Mouse (Mus musculus) Muller cell, postnatal 12 days (primary cell): ENCODE results near the gene Pced1b.
A peak's percentile ranks its signal among the peaks of the same experiment; 100 is the strongest.

ENCODE experiments used
- DNase-seq: peaks from one replicate; pipeline ENCODE4 v3.0.0-alpha.2; 2015; ENCODE audit errors: inconsistent ontology term

Gene Pced1b

GRCm38 (mm10) chr15:97286731-97287130 is 39.8 kb downstream of the Pced1b start:
- no peak for DNase-seq

DNA sequence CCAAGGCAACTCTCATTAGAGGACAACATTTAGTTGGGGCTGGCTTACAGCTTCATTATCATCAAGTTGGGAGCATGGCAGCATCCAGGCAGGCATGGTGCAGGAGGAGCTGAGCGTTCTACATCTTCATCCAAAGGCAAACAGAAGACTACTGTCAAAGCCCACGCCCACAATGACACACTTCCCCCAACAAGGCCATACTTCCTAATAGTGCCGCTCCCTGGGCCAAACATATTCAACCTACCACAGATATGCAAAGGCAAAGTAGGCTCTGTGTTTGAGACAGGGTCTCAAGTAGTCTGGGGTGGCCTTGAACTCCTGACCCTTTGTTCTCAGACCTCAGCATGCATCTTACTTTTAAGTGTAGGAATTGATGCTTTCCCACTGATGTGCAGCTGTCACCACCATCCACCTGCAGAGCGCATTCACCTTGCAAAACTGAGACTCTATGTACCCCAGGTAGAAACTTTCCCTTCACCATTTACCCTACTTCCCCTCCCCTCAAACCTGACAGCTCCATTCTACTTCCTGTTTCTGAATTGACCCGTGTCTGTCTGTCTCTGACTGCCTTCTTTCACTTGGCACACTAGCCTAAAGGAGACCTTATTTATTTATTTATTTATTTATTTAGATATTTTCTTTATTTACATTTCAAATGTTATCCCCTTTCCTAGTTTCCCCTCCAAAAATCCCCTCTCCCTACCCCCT is 40.7 kb downstream of the Pced1b start:
- no peak for DNase-seq

- no peak for DNase-seq
Measured at GRCm38 (mm10) chr15:97288690-97289089, 41.8 kb downstream of the Pced1b start.

DNA sequence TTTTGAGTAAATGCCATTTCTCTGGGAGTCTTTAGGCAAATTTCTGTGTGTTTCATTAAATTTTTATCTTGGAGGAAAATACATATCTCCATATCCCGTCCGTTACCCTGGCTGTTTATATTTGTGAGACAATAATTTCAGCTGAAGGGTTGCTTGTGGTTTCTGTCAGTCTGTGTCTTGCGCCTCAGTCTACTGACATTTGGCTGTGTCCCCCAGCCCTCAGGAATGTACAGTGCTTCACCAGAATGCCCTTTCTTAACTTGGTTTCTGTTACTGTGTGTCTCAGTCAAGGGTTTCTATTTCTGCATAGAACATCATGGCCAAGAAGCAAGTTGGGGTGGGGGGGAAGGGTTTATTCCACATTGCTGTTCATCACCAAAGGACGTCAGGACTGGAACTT is 42.3 kb downstream of the Pced1b start:
- no peak for DNase-seq

DNA sequence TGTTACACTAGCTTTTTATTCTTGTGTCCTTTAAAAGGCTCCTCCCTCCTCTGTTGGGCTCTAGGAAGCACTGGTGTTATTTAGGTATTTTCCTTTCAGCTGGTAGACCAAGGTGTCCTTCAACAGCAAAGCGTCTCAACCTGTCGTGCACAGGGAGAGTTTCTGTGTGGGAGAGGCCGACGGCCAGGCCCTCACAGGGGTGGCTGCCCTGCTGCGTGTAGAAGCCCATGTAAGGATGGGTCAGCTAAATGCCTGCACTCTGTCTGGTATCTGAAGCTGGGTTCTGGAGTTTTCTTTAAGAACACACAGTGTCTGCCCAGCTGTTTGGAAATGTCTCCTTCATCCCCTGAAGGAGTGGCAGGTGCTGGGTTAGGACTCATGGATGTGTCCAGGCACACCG is 43.4 kb downstream of the Pced1b start:
- DNase-seq = no peak

- DNase-seq = no peak
Measured at GRCm38 (mm10) chr15:97291291-97292050, 44.6 kb downstream of the Pced1b start.

DNA sequence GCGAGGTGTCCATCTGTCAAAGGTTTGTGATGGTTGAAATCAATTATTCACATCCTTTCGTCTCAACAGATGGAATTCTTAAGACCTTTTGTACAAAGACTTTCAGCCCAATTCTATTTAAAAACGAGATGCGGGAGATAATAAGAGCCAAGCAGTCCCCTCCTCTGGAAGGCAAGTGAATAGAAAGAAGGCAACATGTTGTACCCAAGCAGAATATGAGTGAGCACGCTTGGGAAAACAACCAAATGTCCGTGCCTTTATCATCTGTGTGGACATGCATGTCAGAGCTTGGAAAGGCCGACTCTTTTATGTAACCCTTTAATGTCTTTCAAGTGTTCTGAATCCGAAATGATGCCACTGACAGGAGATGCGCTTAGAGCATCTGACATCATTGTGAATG is 61.0 kb downstream of the Pced1b start:
- DNase-seq = no peak

DNA sequence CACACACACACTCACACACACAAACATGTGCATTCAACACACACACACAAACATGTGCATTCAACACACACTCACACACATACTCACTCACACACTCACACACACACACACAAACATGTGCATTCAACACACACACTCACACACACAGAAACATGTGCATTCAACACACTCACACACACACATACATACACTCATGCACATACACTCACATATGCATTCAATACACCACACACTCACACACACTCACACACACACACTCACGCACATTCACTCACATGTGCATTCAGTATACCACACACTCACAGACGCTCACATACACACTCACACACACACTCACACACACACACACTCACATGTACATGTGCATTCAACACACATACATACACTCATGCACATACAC is 62.6 kb downstream of the Pced1b start:
- DNase-seq = no peak

DNA sequence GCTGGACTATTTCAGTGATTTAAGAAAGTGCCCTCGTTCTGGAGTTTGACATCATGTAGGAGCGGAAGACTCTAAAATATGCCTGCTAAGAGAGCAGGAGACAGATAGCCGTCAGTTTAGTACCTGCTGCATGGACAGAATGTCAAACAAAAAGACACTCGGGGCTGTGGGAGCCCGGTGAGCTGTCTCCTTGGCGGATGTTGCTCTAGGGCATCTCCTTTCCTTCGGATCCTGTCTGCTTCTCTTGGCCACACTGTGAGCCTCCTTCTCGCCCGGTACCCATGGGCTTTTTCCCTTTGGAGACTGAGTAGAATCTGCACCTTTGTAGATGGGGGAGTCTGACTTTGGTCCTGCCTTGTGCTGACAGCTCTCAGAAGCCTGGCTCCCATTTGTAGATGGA is 63.3 kb downstream of the Pced1b start:
- no peak for DNase-seq

DNA sequence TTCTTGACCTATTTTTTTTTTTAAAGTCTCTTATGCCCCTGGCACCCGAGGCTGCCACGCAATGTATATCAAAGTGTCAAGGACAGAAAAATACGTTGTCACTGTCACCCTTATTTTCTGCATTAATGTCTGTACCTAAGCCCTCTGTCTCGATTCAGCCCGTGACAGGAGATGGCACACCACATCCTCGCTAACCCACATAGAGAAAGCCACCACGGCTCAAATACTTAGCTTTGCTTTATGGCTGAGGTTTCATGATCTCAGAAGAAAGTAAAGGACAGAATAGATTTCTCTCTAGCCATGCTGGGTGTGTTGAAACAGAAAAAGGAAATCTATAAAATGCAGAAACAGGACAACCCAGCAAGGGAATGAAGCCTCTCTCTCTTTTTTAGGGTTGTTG is 64.3 kb downstream of the Pced1b start:
- no peak for DNase-seq

DNA sequence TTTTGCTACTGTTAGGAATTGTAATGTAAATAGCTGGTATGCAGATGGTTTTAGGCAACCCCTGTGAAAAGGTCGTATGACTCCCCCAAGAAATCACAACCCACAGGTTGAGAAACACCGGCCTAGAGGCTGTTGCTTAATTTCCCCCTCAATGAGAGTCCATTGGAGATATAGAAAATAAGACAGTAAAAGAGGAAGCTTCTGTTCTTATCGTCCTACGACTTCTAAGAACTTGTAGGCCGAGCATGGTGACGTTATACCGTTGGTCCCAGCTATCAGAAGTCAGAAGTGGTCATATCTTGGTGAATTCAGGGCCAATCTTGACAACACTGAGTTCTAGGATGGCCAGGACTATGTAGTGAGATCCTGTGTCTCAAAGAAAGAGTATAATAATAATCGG is 65.0 kb downstream of the Pced1b start:
- DNase-seq = no peak

DNA sequence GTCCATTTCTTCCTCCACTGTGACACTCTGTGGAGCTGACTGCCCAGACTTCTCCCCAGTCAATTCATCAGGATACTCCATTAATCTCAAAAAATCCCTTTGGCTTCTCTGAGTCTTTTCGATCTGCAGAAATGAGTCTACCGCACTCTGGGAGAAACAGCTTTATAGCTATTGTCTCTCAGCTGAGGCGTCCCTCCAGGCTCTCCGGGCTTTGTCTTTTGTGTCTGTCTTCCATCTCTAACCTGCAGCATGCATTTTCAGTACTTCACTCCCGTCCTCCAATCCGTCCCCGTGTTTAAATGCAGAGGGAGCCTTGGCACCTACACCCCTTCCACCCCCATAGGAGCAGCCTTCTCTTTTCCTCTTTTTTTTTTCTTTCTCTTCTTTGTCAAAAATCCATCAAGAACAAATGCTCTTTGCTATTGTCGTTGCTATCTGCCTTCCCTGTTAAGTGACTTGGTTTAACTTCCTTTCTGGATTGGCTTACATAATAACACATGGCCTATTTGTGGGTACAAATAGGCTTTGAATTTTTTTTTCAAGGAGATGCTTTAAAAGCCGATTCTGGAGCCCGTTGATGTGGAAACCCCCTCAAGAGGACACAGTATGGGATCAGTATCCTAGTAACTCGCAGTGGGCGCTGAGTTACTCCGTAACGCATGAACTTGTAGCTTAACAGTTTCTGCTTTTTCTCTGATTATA is 68.0 kb downstream of the Pced1b start:
- DNase-seq = no peak

DNA sequence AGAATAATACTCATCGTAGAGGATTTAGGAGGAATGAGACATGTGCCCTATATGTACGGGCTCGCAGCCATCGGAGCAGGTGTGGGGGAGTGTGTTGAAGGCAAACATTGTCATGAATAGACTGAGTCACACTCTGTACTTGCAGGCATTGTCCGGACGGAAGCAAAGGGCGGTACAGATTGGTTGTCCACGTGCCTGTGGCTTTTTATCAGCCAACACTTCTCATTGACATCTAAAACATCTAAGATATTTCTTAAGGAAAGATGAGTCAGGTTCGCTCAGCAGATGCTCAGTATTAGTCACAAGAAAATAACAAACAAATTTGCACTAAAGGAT is 68.5 kb downstream of the Pced1b start:
- DNase-seq = peak; percentile 74

GRCm38 (mm10) chr15:97318365-97319001 is 71.6 kb downstream of the Pced1b start:
- no peak for DNase-seq

DNA sequence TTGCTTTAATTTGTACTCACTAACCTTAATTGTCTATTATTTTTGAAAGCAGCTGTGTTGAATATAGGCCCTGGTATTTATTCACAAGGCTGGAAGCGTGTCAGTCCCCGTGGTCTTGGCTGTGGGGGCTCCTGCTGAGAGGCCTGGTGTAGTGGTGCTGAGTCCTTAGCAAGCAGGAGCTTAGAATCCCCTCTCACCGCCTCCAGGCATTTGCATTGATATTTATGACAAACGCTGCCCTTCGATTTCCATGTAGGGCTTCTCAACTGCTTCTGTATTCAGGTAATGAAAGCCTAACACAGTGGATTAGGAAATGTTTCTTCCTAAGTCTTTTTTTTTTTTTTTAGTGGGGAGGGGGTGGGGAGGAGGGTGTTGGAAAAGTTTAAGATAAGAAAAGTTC is 75.9 kb downstream of the Pced1b start:
- no peak for DNase-seq

DNA sequence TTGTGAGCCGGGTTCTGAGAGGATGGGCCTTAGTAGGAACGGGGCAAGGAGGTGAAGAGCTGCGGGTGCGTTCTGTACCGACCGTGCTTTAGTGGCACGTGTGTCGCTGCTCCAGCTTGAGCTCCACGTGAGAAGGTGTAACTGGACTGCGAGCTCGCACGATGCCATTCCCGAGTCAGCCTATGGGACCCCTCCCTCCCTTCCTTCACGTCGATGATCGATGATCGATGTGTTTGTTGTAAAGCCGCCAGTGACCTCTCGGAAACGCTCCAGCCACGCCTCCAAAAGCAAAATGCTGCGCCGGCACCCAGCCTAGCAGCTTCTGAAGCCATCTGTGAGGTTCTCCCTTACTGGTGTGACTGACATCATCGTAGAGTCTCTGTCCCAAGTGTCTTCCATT is 76.6 kb downstream of the Pced1b start:
- DNase-seq = no peak

- no peak for DNase-seq
Measured at GRCm38 (mm10) chr15:97324311-97324710, 77.4 kb downstream of the Pced1b start.

- DNase-seq = no peak
Measured at GRCm38 (mm10) chr15:97327500-97328081, 80.7 kb downstream of the Pced1b start.

DNA sequence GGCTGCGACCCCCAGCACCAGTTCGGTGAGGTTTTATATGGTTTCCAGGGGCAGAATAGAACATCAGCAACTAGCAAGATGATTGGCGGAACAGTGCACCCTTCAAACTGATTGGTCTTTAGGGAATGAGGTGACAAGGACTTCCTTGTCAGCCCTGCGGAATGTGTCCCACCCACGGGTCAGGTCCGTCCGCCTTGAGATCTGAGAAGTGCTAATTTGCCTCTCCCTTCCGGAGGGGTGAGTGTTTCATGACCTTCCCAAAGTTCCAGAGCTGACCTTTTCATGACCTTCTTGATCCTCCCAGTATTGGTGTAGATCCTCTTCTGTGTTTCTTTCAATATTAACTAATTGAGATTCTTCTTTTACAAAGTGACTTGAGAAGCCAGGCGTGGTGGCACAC is 85.7 kb downstream of the Pced1b start:
- DNase-seq = no peak

DNA sequence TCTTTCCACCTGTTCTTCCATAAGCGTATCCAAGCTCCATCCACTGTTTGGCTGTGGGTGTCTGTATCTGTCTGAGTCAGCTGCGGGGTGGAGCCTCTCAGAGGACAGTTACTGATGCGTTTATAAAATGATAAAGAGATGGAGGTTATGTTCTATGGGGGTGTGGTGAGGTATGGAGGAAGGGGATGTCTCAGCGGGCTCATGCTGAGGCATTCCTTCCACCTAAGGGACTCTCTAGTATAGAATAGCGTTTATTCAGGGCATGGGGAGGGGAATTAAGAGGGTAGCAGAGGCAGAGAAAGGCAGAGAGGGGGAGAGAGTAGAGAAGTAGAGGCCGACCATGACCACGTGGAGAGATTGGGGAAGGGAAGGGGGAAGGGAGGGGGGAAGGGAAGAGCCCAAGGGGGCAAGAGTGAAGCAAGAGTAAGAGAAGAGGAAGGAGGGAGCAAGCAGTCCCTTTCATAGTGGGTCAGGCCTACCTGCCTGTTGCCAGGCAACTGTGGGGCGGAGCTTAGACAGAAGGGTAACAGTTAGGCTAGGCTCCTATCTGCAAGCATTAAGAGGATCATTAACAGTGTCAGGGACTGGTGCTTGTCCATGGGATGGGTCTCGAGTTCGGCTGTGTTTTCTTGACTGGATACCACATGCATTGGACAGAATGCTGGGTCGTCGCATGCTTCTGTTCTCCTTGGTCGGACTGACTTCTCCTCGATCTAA is 90.9 kb downstream of the Pced1b start:
- no peak for DNase-seq

DNA sequence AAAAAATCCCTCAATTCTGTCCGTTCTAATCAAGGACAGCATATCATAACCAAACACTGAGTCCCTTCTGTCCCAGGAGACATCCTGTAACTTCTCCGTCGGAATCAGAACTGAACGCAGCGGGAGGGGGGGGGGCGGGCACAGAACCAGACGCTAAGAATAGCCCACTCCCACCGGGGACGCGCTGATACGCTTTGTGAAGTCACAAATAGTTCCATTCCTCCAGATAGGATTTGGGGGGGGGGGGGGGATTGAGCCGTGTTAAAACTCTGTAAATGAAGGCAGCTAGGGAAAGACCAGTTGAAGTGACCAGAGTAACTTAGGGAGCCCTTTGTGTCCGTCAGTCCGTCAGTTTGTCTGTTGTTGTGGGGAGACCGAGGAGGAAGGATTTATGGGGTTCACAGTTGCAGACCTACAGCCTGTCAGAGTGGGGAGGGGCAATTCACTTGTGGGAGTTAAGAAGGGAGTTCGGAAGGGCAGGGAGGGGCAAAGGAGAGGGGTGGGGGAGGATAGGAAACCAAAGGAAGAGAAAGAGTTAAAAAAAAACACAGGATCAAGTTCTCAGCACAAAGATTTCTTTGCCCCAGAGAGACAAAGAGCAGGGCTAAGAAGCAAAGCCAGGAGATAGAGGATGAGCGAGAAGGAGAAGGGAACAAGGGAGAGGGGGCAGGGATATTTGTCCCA is 91.6 kb downstream of the Pced1b start:
- DNase-seq = peak; percentile 27
